Mouse (Mus musculus): ENCODE measurements at regions not wholly inside any gene's neighbourhood (a gene's known extent, or its start where the extent isn't known, plus 50 kb on each side); places are given as distances from the start of the nearest gene placed in this dataset.

- DNase-seq, result peak; percentile 13
These were observed 54.4 kb upstream of the 9630041A04Rik start for GRCm38 (mm10) chr9:101807249-101807648.

DNA sequence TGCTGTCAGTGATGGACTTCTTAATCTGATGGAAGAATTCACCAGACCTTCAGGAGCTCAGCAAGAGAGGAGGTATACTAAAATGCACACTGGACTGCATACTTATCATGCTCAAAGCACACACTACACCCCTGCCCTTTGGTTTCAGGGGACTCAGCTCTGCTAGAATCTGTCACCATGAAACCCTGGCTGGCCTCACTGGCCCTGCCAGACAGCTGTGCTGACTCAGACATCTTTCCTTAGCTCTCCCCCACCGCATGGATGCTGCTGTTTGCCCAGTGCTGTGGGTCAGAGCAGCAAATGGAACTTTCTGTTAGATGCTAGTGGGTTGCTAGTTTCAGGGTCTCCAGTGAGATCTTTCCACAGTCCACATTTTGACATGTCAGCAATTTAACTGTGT, 64.9 kb upstream of the 9630041A04Rik start:
- DNase-seq, result no peak

GRCm38 (mm10) chr9:101796063-101796462, 65.6 kb upstream of the 9630041A04Rik start:
- DNase-seq, result no peak

DNA sequence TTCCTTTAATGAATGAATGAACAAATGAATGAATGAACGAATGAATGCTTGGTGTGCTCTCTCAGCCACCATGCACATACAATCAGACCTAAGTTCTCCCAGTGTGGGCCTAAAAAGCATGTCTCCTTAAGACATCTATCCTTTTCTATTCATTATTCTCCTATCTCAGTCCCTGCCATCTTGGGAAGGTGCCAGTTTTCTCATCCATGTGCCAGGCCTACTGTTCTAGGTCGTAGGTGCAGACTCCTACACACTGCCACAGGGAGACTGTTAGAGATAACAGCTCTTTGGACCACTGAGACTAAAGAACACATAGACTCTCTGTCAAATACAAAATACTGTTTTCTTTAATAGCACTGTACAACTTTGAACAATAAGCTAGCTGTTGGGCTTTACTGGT, 66.2 kb upstream of the 9630041A04Rik start:
- DNase-seq, result no peak

DNA sequence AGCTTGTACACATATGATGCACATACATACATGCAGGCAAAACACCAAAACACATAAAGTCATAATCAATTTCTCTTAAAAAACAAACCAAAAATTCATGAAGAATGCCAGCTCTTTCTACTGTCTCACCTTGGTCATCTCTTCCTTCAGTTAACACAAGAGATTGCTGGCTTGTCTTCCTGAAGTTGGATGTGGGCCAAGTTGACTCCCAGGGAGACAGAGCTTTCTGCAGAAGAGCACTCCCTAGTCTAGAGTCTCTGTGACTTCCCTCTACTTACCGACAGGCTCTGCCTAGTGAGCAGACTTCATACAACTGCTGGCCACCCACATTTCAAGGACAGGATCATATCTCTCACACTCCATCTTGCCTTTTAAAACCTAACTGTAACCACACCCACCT, 70.7 kb upstream of the 9630041A04Rik start:
- no peak for DNase-seq

DNA sequence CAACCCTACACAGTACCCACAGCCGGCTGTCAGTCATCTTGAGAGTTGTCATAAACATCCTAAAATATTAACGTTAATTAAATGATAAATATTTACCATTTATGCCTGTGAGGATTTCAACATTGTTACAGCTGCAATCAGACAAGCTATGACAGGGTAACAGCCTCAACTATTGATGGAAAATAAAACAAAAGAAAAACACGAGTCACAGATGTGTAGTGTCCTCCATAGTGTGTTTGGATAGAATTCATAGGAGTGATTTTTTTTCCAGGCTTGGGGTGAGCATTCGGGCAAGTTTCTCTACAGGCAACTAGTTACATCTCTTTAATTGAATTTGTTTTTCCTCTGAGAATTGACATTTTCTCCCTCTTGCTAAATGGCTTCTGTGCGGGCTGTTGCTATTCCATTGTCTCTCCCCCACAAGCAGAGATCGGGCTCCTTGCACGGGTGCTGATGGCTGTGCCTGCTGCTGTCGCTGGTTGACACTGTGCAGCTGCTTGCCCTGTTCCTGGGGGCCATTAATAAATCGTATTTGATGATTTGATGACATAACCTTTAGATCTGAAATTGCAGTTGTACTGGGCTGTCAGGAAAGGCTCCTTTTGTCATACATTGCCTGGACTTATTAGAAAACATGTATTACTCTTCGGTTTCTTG, 120.6 kb upstream of the 9630041A04Rik start:
- no peak for DNase-seq

DNA sequence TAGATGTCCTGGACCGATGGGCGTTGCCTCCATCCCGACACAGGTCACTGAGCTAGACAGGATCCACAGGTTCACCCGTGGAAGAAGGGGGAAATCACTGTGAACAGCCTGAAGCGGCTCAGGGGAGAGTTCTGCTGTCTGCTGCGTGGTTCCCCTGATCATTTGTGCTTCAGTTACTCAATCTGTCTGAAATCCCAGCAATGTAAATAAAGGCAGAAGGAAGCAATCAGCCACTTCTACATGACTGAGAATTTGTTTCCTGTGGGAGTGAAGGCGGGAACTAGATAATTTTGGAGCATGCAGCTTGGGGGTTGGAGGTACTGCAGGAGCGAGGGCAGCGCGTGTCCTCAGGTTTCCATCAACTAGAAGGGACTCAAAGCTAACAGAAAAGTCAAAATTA, 122.3 kb upstream of the 9630041A04Rik start:
- peak; percentile 27 for DNase-seq

DNA sequence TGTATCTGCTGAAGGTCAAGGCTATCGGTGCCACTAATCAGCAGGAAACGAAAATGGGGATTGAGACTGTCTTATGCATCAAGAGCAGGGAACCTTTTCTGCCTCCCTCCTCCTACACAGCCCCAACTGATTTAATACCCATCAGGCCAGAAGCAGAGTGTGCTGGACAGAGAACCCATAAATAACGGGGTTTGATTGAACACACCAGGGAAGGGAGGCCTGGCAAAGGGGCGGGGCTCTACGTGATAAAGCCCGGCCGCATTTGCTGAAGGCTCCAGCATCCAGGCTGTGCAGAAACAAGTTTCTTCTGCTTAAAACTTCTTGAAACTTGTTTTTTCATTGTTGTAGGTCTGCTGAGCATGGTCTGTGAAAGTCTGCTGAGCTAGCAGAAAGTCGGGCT, 127.4 kb upstream of the 9630041A04Rik start:
- DNase-seq, result no peak

DNA sequence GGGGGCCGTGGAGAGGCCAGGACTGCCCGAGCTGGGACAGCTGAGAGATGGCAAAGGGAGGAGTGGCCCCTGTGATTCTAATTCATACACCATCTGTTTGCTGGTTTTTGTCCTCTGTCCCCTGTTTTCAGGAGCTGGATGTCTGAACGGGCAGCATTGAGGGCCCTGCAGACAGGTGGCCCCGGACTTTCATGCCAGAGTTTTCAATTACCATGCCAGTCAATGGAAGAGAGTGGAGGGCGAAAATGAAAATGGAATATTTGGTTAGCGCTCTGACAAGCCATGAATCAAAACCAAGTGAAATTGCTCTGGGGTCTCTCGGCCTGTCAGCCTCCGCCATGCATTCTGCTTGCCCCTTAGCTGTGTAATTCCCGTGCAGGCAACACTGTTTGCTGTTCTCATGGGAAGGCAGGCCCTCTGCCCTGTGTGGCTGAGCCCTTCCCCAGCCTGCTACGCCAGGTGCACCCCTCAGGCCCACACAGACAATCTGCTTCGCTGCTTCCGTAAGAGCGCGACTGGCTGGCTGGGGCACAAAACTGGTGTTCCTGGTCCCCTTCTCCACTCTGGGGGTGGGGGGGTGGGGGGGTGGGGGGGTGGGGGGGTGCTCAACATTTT, 127.9 kb upstream of the 9630041A04Rik start:
- no peak for DNase-seq

DNA sequence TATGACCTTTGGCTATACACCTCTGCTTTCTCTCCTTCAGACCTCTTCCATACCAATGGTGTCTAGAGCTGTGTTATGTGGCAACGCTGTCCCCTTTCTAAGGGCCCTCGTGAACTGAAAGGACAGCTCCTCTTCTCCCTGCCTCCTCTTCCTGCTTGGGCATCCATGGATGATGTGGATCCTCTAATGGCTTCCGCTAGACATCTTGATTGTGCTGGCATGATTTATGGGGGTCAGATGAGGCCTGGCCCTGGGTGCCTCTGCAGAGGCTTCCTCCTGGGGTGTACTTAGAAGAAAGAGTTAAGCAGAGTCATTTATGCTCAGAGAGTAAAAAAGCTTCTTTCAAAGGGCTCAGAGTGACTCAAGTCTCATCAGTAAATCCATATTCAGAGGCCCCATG, 131.5 kb upstream of the 9630041A04Rik start:
- DNase-seq, result no peak

DNA sequence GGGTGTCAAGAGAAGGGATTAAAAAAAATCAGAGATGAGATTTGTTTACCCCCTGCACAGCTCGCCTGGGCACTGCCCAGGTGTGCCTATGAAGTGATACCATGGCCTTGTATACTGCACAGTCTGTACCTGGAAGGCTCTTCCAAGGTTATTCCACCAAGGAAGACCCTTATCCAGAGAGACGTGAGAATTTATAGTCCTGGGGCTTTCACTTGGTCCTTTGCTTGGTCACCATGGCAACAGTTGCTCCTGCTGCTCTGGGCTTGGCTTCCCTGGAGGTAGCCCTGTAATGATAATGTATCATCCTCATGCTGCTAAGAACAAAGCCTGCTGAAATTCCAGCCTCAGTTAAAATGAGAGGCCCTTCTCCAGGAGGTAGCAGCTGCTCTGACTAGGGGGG, 143.7 kb upstream of the 9630041A04Rik start:
- no peak for DNase-seq

DNA sequence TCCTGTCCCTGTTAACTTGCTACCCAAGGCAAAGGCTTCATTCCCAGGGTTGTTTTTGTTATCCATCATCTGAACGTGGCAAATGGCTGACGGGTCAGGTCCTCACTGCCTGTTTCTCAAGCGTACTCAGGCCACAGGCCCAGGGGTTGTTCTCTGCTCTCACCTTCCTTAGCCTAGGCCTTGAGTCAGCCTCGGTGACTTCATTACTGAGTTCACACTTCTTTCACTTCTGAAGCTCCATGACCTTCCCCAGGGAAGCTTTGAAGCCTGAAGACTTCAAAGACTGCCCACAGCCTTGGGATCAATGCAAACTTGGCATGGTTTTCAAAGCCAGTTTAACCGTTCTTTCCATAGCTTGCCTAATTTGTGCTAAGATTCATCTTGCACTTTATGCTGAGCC, 145.3 kb upstream of the 9630041A04Rik start:
- DNase-seq, result no peak

DNA sequence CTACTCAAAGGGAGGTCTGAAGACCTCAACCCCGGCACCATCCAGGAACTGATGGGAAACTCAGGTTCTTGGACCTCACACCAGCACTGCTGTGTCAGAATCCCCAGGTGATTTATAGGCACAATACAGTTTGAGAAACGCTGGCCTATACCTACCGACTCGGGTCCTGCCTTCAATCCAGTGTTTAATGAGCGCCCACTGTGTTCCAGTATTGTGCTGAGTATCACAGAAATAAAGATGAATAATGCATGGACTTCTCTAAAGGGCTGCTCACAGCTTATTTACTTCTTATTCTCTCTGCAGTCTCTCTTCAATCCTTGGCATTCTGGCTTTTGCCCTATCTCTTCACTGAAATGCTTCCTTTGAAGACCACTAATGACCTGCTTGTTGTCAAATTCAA, 146.8 kb upstream of the 9630041A04Rik start:
- DNase-seq, result no peak

DNA sequence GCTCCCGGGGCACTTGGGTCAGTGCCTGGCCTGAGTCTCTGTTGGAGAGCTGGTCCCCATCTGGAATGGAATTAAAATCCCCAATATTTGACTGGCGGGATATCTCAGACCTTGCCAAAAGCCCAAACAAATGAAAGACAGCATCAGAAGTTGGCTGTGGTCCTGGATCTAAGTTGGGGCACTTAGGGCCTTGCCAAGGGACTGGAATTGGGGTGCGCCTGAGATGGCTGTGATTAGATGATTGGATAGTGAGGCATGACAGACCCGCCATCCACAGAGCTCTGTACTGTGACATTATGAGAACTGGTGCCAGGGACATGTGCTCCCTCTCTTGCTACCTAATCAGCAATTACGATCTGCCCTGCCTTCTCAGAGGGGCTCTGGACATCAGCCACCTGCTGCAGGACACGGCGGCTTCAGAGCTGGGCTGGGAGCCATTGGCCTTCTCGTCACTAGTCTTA, 151.0 kb upstream of the 9630041A04Rik start:
- no peak for DNase-seq

GRCm38 (mm10) chr9:101700368-101700767, 161.3 kb upstream of the 9630041A04Rik start:
- DNase-seq, result no peak

DNA sequence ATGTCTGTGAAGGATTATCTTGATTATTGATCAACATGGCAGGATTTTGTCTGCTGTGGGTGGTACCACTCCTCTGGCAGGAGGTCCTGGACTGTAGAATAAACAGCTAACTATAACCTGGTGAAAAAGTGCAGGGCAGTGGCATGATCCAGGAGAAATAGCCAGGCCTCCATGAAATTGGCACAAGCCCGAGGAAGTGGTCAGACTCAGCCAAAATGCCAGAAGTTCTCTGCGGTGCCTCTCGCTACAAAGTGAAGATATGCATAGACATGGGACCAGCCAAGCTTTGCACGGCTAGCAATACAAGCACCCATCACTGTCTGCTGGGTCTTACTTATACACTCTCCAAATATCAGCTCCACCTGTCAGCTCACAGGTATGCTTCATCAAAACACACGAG, 167.6 kb upstream of the 9630041A04Rik start:
- no peak for DNase-seq

DNA sequence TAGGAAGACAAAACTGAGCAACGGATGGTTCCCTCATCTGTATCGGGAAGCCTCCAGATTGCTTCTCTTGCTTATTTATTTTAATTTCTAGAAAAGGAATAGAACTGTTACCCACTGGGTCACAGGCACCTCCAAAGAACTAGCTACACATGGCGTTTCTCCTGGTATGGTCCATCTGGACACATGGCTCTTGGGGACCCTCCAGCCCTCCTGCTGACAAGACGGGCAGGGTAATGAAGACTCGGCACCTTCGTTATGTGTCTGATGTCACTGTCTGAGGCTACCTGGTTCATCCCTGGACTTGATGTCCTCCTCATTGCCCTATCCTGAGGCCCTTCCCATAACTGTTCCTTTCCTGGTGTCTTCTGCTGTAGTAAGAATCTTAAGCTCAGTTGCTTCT, 170.3 kb upstream of the 9630041A04Rik start:
- DNase-seq, result no peak

GRCm38 (mm10) chr9:101690916-101691315, 170.7 kb upstream of the 9630041A04Rik start:
- DNase-seq, result no peak

GRCm38 (mm10) chr9:101690402-101690861, 171.2 kb upstream of the 9630041A04Rik start:
- no peak for DNase-seq

- peak; percentile 84 for DNase-seq
These were observed 171.9 kb upstream of the 9630041A04Rik start for GRCm38 (mm10) chr9:101689532-101690401.

DNA sequence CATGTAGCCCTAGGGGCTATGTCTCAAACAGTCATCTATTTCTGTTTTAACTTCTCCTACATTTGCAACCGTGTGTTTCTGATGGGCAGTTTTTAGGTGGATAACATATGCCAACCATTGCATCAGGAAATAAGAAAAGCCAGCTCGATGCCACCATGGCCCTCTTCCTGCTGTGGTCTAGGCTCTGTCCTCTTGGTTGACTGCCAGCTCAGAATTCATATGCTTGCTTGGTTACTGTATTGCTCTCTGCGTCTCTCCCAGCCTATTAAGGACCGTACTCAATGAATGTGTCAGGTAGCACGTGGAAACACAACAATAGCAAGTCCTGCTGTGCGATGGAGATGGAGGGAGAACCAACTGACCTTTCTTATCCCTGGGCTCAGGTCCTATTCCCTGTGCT, 174.4 kb upstream of the 9630041A04Rik start:
- no peak for DNase-seq

- DNase-seq, result no peak
These were observed 184.1 kb upstream of the 9630041A04Rik start for GRCm38 (mm10) chr9:101677563-101677962.

DNA sequence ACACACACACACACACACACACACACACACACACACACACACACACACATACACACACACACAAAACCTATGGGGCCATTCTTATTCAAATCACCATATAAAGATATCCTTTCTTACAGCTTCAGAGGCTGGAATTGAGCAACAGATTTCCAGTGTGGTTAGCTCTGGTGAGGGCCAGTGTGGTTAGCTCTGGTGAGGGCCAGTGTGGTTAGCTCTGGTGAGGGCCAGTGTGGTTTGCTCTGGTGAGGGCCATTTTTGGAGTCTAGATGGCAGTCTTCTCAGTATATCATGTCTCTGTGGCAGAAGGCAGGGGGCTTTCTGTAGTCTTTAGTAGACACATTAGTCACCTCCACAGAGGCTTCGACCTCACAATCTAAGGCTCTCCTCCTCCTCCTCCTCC, 191.5 kb upstream of the 9630041A04Rik start:
- DNase-seq, result no peak

GRCm38 (mm10) chr9:101649816-101650215, 211.8 kb upstream of the 9630041A04Rik start:
- DNase-seq, result no peak
